Mouse (Mus musculus) liver, postnatal 0 days (tissue): ENCODE data around the gene Epb41l3.

ENCODE experiments used
- CTCF ChIP-seq: sonication (generic); IDR thresholded peaks from 2 replicates; pipeline ENCODE4 v1.5.1; 2016; ENCODE audit warnings: antibody characterized with exemption, low read depth
- EP300 ChIP-seq: IDR thresholded peaks from 2 replicates; pipeline ENCODE4 v1.6.1; 2016; ENCODE audit warnings: antibody characterized with exemption, low read depth, mild to moderate bottlenecking

- TF ChIP-seq CTCF, result no peak
- TF ChIP-seq EP300, result no peak
These were observed 54.0 kb downstream of the Epb41l3 start for GRCm38 (mm10) chr17:69129434-69129833.
